Mouse (Mus musculus) brain, embryonic 18.5 days (tissue): Measurements from ENCODE around the gene Eri3.

Experiments used
- DNase-seq: peaks from one replicate; pipeline ENCODE4 v3.0.0-alpha.2; 2012; ENCODE audit warnings: low read depth, low spot score

The Eri3 gene

GRCm38 (mm10) chr4:117624660-117625059, 74.5 kb downstream of the Eri3 start:
- no peak for DNase-seq

- DNase-seq = no peak
Observed at GRCm38 (mm10) chr4:117628464-117628863, 78.3 kb downstream of the Eri3 start.

- no peak for DNase-seq
Observed at GRCm38 (mm10) chr4:117630053-117630670, 80.0 kb downstream of the Eri3 start.

GRCm38 (mm10) chr4:117633527-117633926, 83.4 kb downstream of the Eri3 start:
- DNase-seq = no peak

- DNase-seq = no peak
Observed at GRCm38 (mm10) chr4:117634642-117635041, 84.5 kb downstream of the Eri3 start.

- DNase-seq = no peak
Observed at GRCm38 (mm10) chr4:117636152-117636551, 86.0 kb downstream of the Eri3 start.

- DNase-seq = no peak
Observed at GRCm38 (mm10) chr4:117636891-117637613, 86.9 kb downstream of the Eri3 start.

- no peak for DNase-seq
Observed at GRCm38 (mm10) chr4:117640925-117641703, 90.9 kb downstream of the Eri3 start.

- DNase-seq = no peak
Observed at GRCm38 (mm10) chr4:117641804-117642203, 91.6 kb downstream of the Eri3 start.

- no peak for DNase-seq
Observed at GRCm38 (mm10) chr4:117645031-117645435, 94.9 kb downstream of the Eri3 start.

- no peak for DNase-seq
Observed at GRCm38 (mm10) chr4:117645859-117646258, 95.7 kb downstream of the Eri3 start.

- no peak for DNase-seq
Observed at GRCm38 (mm10) chr4:117646496-117646895, 96.3 kb downstream of the Eri3 start.

- no peak for DNase-seq
Observed at GRCm38 (mm10) chr4:117646926-117647755, 97.0 kb downstream of the Eri3 start.

GRCm38 (mm10) chr4:117651626-117652101, 101.5 kb downstream of the Eri3 start:
- DNase-seq = no peak

- no peak for DNase-seq
Observed at GRCm38 (mm10) chr4:117652727-117653126, 102.6 kb downstream of the Eri3 start.

GRCm38 (mm10) chr4:117654016-117654702, 104.0 kb downstream of the Eri3 start:
- DNase-seq = no peak

- no peak for DNase-seq
Observed at GRCm38 (mm10) chr4:117654703-117655499, 104.7 kb downstream of the Eri3 start.

GRCm38 (mm10) chr4:117655500-117655863, 105.3 kb downstream of the Eri3 start:
- no peak for DNase-seq

- no peak for DNase-seq
Observed at GRCm38 (mm10) chr4:117656961-117657360, 106.8 kb downstream of the Eri3 start.

- no peak for DNase-seq
Observed at GRCm38 (mm10) chr4:117657646-117658045, 107.5 kb downstream of the Eri3 start.
